Mouse (Mus musculus) neural tube, embryonic 12.5 days (tissue): ENCODE data around the gene Tspan5. TPM values are rescaled to one million over a fixed set of nuclear protein-coding genes. Genes with fewer than 3 reads are reported as not detected.
A peak's percentile ranks its signal among the peaks of the same experiment; 100 is the strongest.

ENCODE experiments used
- ATAC-seq: fragments of 200-750 bp; cut with Nextera tagmentation; 2 replicates; pipeline ENCODE4 v1.8.0; 2017; ENCODE audit warnings: low read depth, mild to moderate bottlenecking, moderate TSS enrichment, moderate library complexity; ENCODE audit not compliant: low FRiP score
- H3K27ac ChIP-seq: fragments of 300-500 bp; sonication (generic); 2 replicates; pipeline ENCODE4 v1.5.1; 2016
- H3K27me3 ChIP-seq: fragments of 300-500 bp; sonication (generic); replicated peaks from 2 replicates; pipeline ENCODE4 v1.6.1; 2016; ENCODE audit warnings: mild to moderate bottlenecking
- H3K36me3 ChIP-seq: fragments of 300-500 bp; sonication (generic); 2 replicates; pipeline ENCODE4 v1.6.1; 2016; ENCODE audit warnings: mild to moderate bottlenecking
- H3K4me1 ChIP-seq: fragments of 300-500 bp; sonication (generic); 2 replicates; pipeline ENCODE4 v1.6.1; 2016
- H3K4me2 ChIP-seq: fragments of 300-500 bp; sonication (generic); replicated peaks from 2 replicates; pipeline ENCODE4 v1.6.1; 2016; ENCODE audit warnings: mild to moderate bottlenecking
- H3K4me3 ChIP-seq: fragments of 300-500 bp; sonication (generic); 2 replicates; pipeline ENCODE4 v1.5.1; 2016
- H3K9ac ChIP-seq: fragments of 300-500 bp; sonication (generic); 2 replicates; pipeline ENCODE4 v1.6.1; 2016; ENCODE audit warnings: mild to moderate bottlenecking
- H3K9me3 ChIP-seq: fragments of 300-500 bp; sonication (generic); 2 replicates; pipeline ENCODE4 v1.6.1; 2016; ENCODE audit warnings: mild to moderate bottlenecking
- WGBS: fragments of 180-500 bp; shearing (Covaris S2); methylation state at CpG from one replicate; pipeline ENCODE4 v1.1.7; 2016; 5-methylcytosine and 5-hydroxymethylcytosine counted together
- polyA plus RNA-seq: library from polyadenylated mRNA; unstranded; fragments of >200 nt; fragmentation: Nextera tagmentation; extraction: Ambion mirVana; gene quantifications from 2 replicates; pipeline ENCODE4 v1.2.1, GENCODE M21; 2016

The Tspan5 gene
- polyA plus RNA-seq, 1 experiment from 2014 or later, result 95.3 TPM

GRCm38 (mm10) chr3:138876418-138876817 is 134.4 kb downstream of the Tspan5 start:
- H3K27ac ChIP-seq, result no peak overlapping the region

GRCm38 (mm10) chr3:138876931-138877361 is 135.0 kb downstream of the Tspan5 start:
- Histone ChIP-seq H3K4me3 (no peak overlapping the region), H3K27ac (no peak overlapping the region)
- WGBS, result 91% methylated on average over 14 of the region's 14 CpGs

More at GRCm38 (mm10) chr3:138876418-138876817, 134.4 kb downstream of the Tspan5 start:
- no peaks in the 10 kb centered on the region for H3K27me3 ChIP-seq
- no peak overlapping the region for H3K4me2 ChIP-seq
- H3K4me3 ChIP-seq, result no peak overlapping the region
- peaks cover 26% of the 10 kb centered on the region for H3K36me3 ChIP-seq
- H3K9ac ChIP-seq, result no peak overlapping the region
- H3K4me1 ChIP-seq, result peaks cover 12% of the 10 kb centered on the region
- H3K9me3 ChIP-seq, result no peaks in the 10 kb centered on the region; the same call in 1 of the 2 replicates
- 82% methylated on average over 10 of the region's 10 CpGs for WGBS
- no peak for ATAC-seq

GRCm38 (mm10) chr3:138877741-138878140 is 135.7 kb downstream of the Tspan5 start:
- Histone ChIP-seq H3K4me2 (no peak overlapping the region), H3K9ac (no peak overlapping the region), H3K4me1 (peaks cover 19% of the 10 kb centered on the region), H3K27me3 (no peaks in the 10 kb centered on the region), H3K36me3 (peaks cover 26% of the 10 kb centered on the region), H3K27ac (no peak overlapping the region), H3K9me3 (no peaks in the 10 kb centered on the region; the same call in 1 of the 2 replicates), H3K4me3 (no peak overlapping the region)
- WGBS, result 83% methylated on average over 4 of the region's 4 CpGs
- no peak for ATAC-seq

More at GRCm38 (mm10) chr3:138876931-138877361, 135.0 kb downstream of the Tspan5 start:
- Histone ChIP-seq H3K27me3 (no peaks in the 10 kb centered on the region), H3K36me3 (peaks cover 26% of the 10 kb centered on the region), H3K4me2 (no peak overlapping the region), H3K9me3 (no peaks in the 10 kb centered on the region; the same call in 1 of the 2 replicates), H3K9ac (no peak overlapping the region), H3K4me1 (peaks cover 17% of the 10 kb centered on the region)
- no peak for ATAC-seq

GRCm38 (mm10) chr3:138880999-138881724 is 139.2 kb downstream of the Tspan5 start:
- Histone ChIP-seq H3K9ac (no peak overlapping the region), H3K27ac (no peak overlapping the region), H3K9me3 (no peaks in the 10 kb centered on the region), H3K36me3 (peaks cover 21% of the 10 kb centered on the region), H3K4me3 (no peak overlapping the region), H3K27me3 (no peaks in the 10 kb centered on the region), H3K4me1 (peaks cover 13% of the 10 kb centered on the region), H3K4me2 (no peak overlapping the region)
- ATAC-seq, result no peak
- 89% methylated on average over 11 of the region's 11 CpGs for WGBS

GRCm38 (mm10) chr3:138881725-138882347 is 139.8 kb downstream of the Tspan5 start:
- 79% methylated on average over 6 of the region's 6 CpGs for WGBS
- peaks cover 15% of the 10 kb centered on the region for H3K36me3 ChIP-seq
- no peaks in the 10 kb centered on the region for H3K9me3 ChIP-seq
- peaks cover 13% of the 10 kb centered on the region for H3K4me1 ChIP-seq
- H3K27ac ChIP-seq, result no peak overlapping the region
- H3K4me2 ChIP-seq, result no peak overlapping the region
- no peak overlapping the region for H3K9ac ChIP-seq
- no peak overlapping the region for H3K4me3 ChIP-seq
- peak; percentile 67 for ATAC-seq
- H3K27me3 ChIP-seq, result no peaks in the 10 kb centered on the region

- no peak overlapping the region for H3K27ac ChIP-seq
- no peaks in the 10 kb centered on the region for H3K9me3 ChIP-seq
- H3K4me1 ChIP-seq, result peaks cover 17% of the 10 kb centered on the region
- no peak overlapping the region for H3K9ac ChIP-seq
- WGBS, result 81% methylated on average over 5 of the region's 5 CpGs
- no peak overlapping the region for H3K4me2 ChIP-seq
- ATAC-seq, result no peak
- no peaks in the 10 kb centered on the region for H3K27me3 ChIP-seq
- H3K4me3 ChIP-seq, result no peak overlapping the region
- peaks cover 8% of the 10 kb centered on the region for H3K36me3 ChIP-seq
Observed at GRCm38 (mm10) chr3:138886121-138886520, 144.1 kb downstream of the Tspan5 start.

GRCm38 (mm10) chr3:138889214-138889613 is 147.2 kb downstream of the Tspan5 start:
- peaks cover 8% of the 10 kb centered on the region for H3K36me3 ChIP-seq
- no peak overlapping the region for H3K4me3 ChIP-seq
- H3K9me3 ChIP-seq, result no peaks in the 10 kb centered on the region
- H3K27ac ChIP-seq, result no peak overlapping the region
- WGBS, result 78% methylated on average over 4 of the region's 4 CpGs
- H3K9ac ChIP-seq, result no peak overlapping the region
- H3K4me2 ChIP-seq, result no peak overlapping the region
- H3K4me1 ChIP-seq, result peaks cover 16% of the 10 kb centered on the region
- H3K27me3 ChIP-seq, result no peaks in the 10 kb centered on the region
- no peak for ATAC-seq

- Histone ChIP-seq H3K4me2 (no peak overlapping the region), H3K36me3 (peaks cover 5% of the 10 kb centered on the region), H3K4me1 (peaks cover 16% of the 10 kb centered on the region), H3K9me3 (no peaks in the 10 kb centered on the region), H3K27me3 (no peaks in the 10 kb centered on the region), H3K9ac (no peak overlapping the region), H3K4me3 (no peak overlapping the region), H3K27ac (no peak overlapping the region)
- no peak for ATAC-seq
- 84% methylated on average over 10 of the region's 10 CpGs for WGBS
Observed at GRCm38 (mm10) chr3:138889769-138890295, 147.8 kb downstream of the Tspan5 start.

- Histone ChIP-seq H3K27ac (peak overlapping the region; percentile 38; the same call in 1 of the 2 replicates), H3K9me3 (no peaks in the 10 kb centered on the region), H3K36me3 (peaks cover 29% of the 10 kb centered on the region), H3K9ac (no peak overlapping the region), H3K4me1 (peaks cover 16% of the 10 kb centered on the region), H3K4me3 (no peak overlapping the region), H3K27me3 (no peaks in the 10 kb centered on the region), H3K4me2 (no peak overlapping the region)
- ATAC-seq, result no peak
- 43% methylated on average over 5 of the region's 5 CpGs for WGBS
Observed at GRCm38 (mm10) chr3:138893520-138893919, 151.5 kb downstream of the Tspan5 start.

GRCm38 (mm10) chr3:138897500-138897899 is 155.5 kb downstream of the Tspan5 start:
- no peak overlapping the region for H3K4me3 ChIP-seq
- no peaks in the 10 kb centered on the region for H3K9me3 ChIP-seq
- peaks cover 61% of the 10 kb centered on the region for H3K36me3 ChIP-seq
- no peak for ATAC-seq
- H3K27ac ChIP-seq, result no peak overlapping the region
- H3K4me2 ChIP-seq, result no peak overlapping the region
- H3K9ac ChIP-seq, result no peak overlapping the region
- WGBS, result 92% methylated on average over 11 of the region's 11 CpGs
- peaks cover 7% of the 10 kb centered on the region for H3K4me1 ChIP-seq
- H3K27me3 ChIP-seq, result no peaks in the 10 kb centered on the region

- H3K9me3 ChIP-seq, result no peaks in the 10 kb centered on the region
- H3K36me3 ChIP-seq, result peaks cover 66% of the 10 kb centered on the region
- ATAC-seq, result no peak
- H3K27ac ChIP-seq, result no peak overlapping the region
- H3K4me2 ChIP-seq, result no peak overlapping the region
- H3K4me1 ChIP-seq, result peaks cover 7% of the 10 kb centered on the region
- H3K27me3 ChIP-seq, result no peaks in the 10 kb centered on the region
- no peak overlapping the region for H3K9ac ChIP-seq
- WGBS, result 97% methylated on average over 8 of the region's 8 CpGs
- no peak overlapping the region for H3K4me3 ChIP-seq
Observed at GRCm38 (mm10) chr3:138898055-138898454, 156.1 kb downstream of the Tspan5 start.

GRCm38 (mm10) chr3:138900571-138901141 is 158.7 kb downstream of the Tspan5 start:
- Histone ChIP-seq H3K4me3 (no peak overlapping the region), H3K36me3 (peaks cover 65% of the 10 kb centered on the region), H3K27ac (no peak overlapping the region), H3K9me3 (no peaks in the 10 kb centered on the region), H3K9ac (no peak overlapping the region), H3K4me2 (no peak overlapping the region), H3K27me3 (no peaks in the 10 kb centered on the region), H3K4me1 (peaks cover 3% of the 10 kb centered on the region; the same call in 1 of the 2 replicates)
- ATAC-seq, result no peak
- 93% methylated on average over 9 of the region's 9 CpGs for WGBS
